Mouse (Mus musculus): ENCODE measurements around the gene Hecw2. TPM values are rescaled to one million over a fixed set of nuclear protein-coding genes. Genes with fewer than 3 reads are reported as not detected.

Gene Hecw2
- polyA plus RNA-seq, 1 experiment from 2014 or later, result 1.7 TPM

GRCm38 (mm10) chr1:53882480-53882879, 312.5 kb downstream of the Hecw2 start:
- Histone ChIP-seq H3K4me3 (ENCODE audit: low read depth, low read length) (no peak overlapping the region), H3K4me2 (ENCODE audit: low read depth, severe bottlenecking) (no peak overlapping the region), H3K27me3 (ENCODE audit: control insufficient read depth, insufficient read depth, low read length) (no peaks in the 10 kb centered on the region), H3K9me3 (ENCODE audit: control insufficient read depth, low read length) (no peaks in the 10 kb centered on the region), H3K27ac (replicated peaks; ENCODE audit: low read depth, low read length) (no peak overlapping the region), H3K9ac (ENCODE audit: low read length) (no peak overlapping the region), H3K4me1 (ENCODE audit: control insufficient read depth, insufficient read depth, low read length) (no peaks in the 10 kb centered on the region), H3K36me3 (ENCODE audit: control insufficient read depth, insufficient read depth, low read length) (no peaks in the 10 kb centered on the region)
- ATAC-seq (ENCODE audit: insufficient number of reproducible peaks, low FRiP score, low TSS enrichment, low read depth) (no peak), DNase-seq (ENCODE audit: low spot score) (no peak)
- 79% methylated on average over 2 of the region's 2 CpGs for WGBS

GRCm38 (mm10) chr1:53875919-53876318, 319.0 kb downstream of the Hecw2 start:
- no peak overlapping the region for H3K27ac ChIP-seq (replicated peaks; ENCODE audit: low read depth, low read length)
- H3K4me1 ChIP-seq (ENCODE audit: control insufficient read depth, insufficient read depth, low read length), result no peaks in the 10 kb centered on the region
- no peak for ATAC-seq (ENCODE audit: insufficient number of reproducible peaks, low FRiP score, low TSS enrichment, low read depth)
- WGBS, result 84% methylated on average over 5 of the region's 5 CpGs
- no peaks in the 10 kb centered on the region for H3K36me3 ChIP-seq (ENCODE audit: control insufficient read depth, insufficient read depth, low read length)
- no peaks in the 10 kb centered on the region for H3K9me3 ChIP-seq (ENCODE audit: control insufficient read depth, low read length)
- no peak overlapping the region for H3K4me2 ChIP-seq (ENCODE audit: low read depth, severe bottlenecking)
- no peak overlapping the region for H3K4me3 ChIP-seq (ENCODE audit: low read depth, low read length)
- H3K27me3 ChIP-seq (ENCODE audit: control insufficient read depth, insufficient read depth, low read length), result no peaks in the 10 kb centered on the region
- no peak for DNase-seq (ENCODE audit: low spot score)
- no peak overlapping the region for H3K9ac ChIP-seq (ENCODE audit: low read length)

- no peak for ATAC-seq (ENCODE audit: insufficient number of reproducible peaks, low FRiP score, low TSS enrichment, low read depth)
- no peaks in the 10 kb centered on the region for H3K36me3 ChIP-seq (ENCODE audit: control insufficient read depth, insufficient read depth, low read length)
- no peaks in the 10 kb centered on the region for H3K9me3 ChIP-seq (ENCODE audit: control insufficient read depth, low read length)
- WGBS, result 85% methylated on average over 2 of the region's 2 CpGs
- no peaks in the 10 kb centered on the region for H3K4me1 ChIP-seq (ENCODE audit: control insufficient read depth, insufficient read depth, low read length)
- H3K9ac ChIP-seq (ENCODE audit: low read length), result no peak overlapping the region
- no peak overlapping the region for H3K4me3 ChIP-seq (ENCODE audit: low read depth, low read length)
- H3K27me3 ChIP-seq (ENCODE audit: control insufficient read depth, insufficient read depth, low read length), result no peaks in the 10 kb centered on the region
- no peak for DNase-seq (ENCODE audit: low spot score)
- H3K4me2 ChIP-seq (ENCODE audit: low read depth, severe bottlenecking), result no peak overlapping the region
- H3K27ac ChIP-seq (replicated peaks; ENCODE audit: low read depth, low read length), result no peak overlapping the region
Measured at GRCm38 (mm10) chr1:53867316-53867715, 327.7 kb downstream of the Hecw2 start.

- H3K27ac ChIP-seq (replicated peaks; ENCODE audit: low read depth, low read length), result no peak overlapping the region
- no peak for ATAC-seq (ENCODE audit: insufficient number of reproducible peaks, low FRiP score, low TSS enrichment, low read depth)
Measured at GRCm38 (mm10) chr1:53866374-53866902, 328.5 kb downstream of the Hecw2 start.

GRCm38 (mm10) chr1:53864046-53864445, 330.9 kb downstream of the Hecw2 start:
- H3K27me3 ChIP-seq (ENCODE audit: control insufficient read depth, insufficient read depth, low read length), result no peaks in the 10 kb centered on the region
- H3K36me3 ChIP-seq (ENCODE audit: control insufficient read depth, insufficient read depth, low read length), result no peaks in the 10 kb centered on the region
- H3K4me3 ChIP-seq (ENCODE audit: low read depth, low read length), result no peak overlapping the region
- H3K9me3 ChIP-seq (ENCODE audit: control insufficient read depth, low read length), result no peaks in the 10 kb centered on the region
- no peak for ATAC-seq (ENCODE audit: insufficient number of reproducible peaks, low FRiP score, low TSS enrichment, low read depth)
- no peak overlapping the region for H3K27ac ChIP-seq (replicated peaks; ENCODE audit: low read depth, low read length)
- no peak for DNase-seq (ENCODE audit: low spot score)
- no peak overlapping the region for H3K9ac ChIP-seq (ENCODE audit: low read length)
- no peaks in the 10 kb centered on the region for H3K4me1 ChIP-seq (ENCODE audit: control insufficient read depth, insufficient read depth, low read length)
- WGBS, result 51% methylated on average over 3 of the region's 3 CpGs
- no peak overlapping the region for H3K4me2 ChIP-seq (ENCODE audit: low read depth, severe bottlenecking)

More at GRCm38 (mm10) chr1:53866374-53866902, 328.5 kb downstream of the Hecw2 start:
- DNase-seq (ENCODE audit: low spot score), result no peak
- no peak overlapping the region for H3K9ac ChIP-seq (ENCODE audit: low read length)
- H3K4me1 ChIP-seq (ENCODE audit: control insufficient read depth, insufficient read depth, low read length), result no peaks in the 10 kb centered on the region
- H3K27me3 ChIP-seq (ENCODE audit: control insufficient read depth, insufficient read depth, low read length), result no peaks in the 10 kb centered on the region
- no peaks in the 10 kb centered on the region for H3K36me3 ChIP-seq (ENCODE audit: control insufficient read depth, insufficient read depth, low read length)
- no peaks in the 10 kb centered on the region for H3K9me3 ChIP-seq (ENCODE audit: control insufficient read depth, low read length)
- no peak overlapping the region for H3K4me3 ChIP-seq (ENCODE audit: low read depth, low read length)
- WGBS, result 54% methylated on average over 3 of the region's 3 CpGs
- no peak overlapping the region for H3K4me2 ChIP-seq (ENCODE audit: low read depth, severe bottlenecking)

GRCm38 (mm10) chr1:53860611-53861010, 334.4 kb downstream of the Hecw2 start:
- Histone ChIP-seq H3K4me1 (ENCODE audit: control insufficient read depth, insufficient read depth, low read length) (no peaks in the 10 kb centered on the region), H3K27me3 (ENCODE audit: control insufficient read depth, insufficient read depth, low read length) (no peaks in the 10 kb centered on the region), H3K9me3 (ENCODE audit: control insufficient read depth, low read length) (no peaks in the 10 kb centered on the region), H3K4me3 (ENCODE audit: low read depth, low read length) (no peak overlapping the region), H3K27ac (replicated peaks; ENCODE audit: low read depth, low read length) (no peak overlapping the region), H3K9ac (ENCODE audit: low read length) (no peak overlapping the region), H3K36me3 (ENCODE audit: control insufficient read depth, insufficient read depth, low read length) (no peaks in the 10 kb centered on the region), H3K4me2 (ENCODE audit: low read depth, severe bottlenecking) (no peak overlapping the region)
- no peak for ATAC-seq (ENCODE audit: insufficient number of reproducible peaks, low FRiP score, low TSS enrichment, low read depth)
- 83% methylated on average over 3 of the region's 3 CpGs for WGBS
- no peak for DNase-seq (ENCODE audit: low spot score)

GRCm38 (mm10) chr1:53859175-53859574, 335.8 kb downstream of the Hecw2 start:
- H3K9ac ChIP-seq (ENCODE audit: low read length), result no peak overlapping the region
- no peaks in the 10 kb centered on the region for H3K4me1 ChIP-seq (ENCODE audit: control insufficient read depth, insufficient read depth, low read length)
- no peak overlapping the region for H3K27ac ChIP-seq (replicated peaks; ENCODE audit: low read depth, low read length)
- no peaks in the 10 kb centered on the region for H3K9me3 ChIP-seq (ENCODE audit: control insufficient read depth, low read length)
- no peaks in the 10 kb centered on the region for H3K36me3 ChIP-seq (ENCODE audit: control insufficient read depth, insufficient read depth, low read length)
- no peak for DNase-seq (ENCODE audit: low spot score)
- no peak overlapping the region for H3K4me3 ChIP-seq (ENCODE audit: low read depth, low read length)
- ATAC-seq (ENCODE audit: insufficient number of reproducible peaks, low FRiP score, low TSS enrichment, low read depth), result no peak
- no peak overlapping the region for H3K4me2 ChIP-seq (ENCODE audit: low read depth, severe bottlenecking)
- H3K27me3 ChIP-seq (ENCODE audit: control insufficient read depth, insufficient read depth, low read length), result no peaks in the 10 kb centered on the region

- Histone ChIP-seq H3K4me3 (ENCODE audit: low read depth, low read length) (no peak overlapping the region), H3K27me3 (ENCODE audit: control insufficient read depth, insufficient read depth, low read length) (no peaks in the 10 kb centered on the region), H3K4me1 (ENCODE audit: control insufficient read depth, insufficient read depth, low read length) (no peaks in the 10 kb centered on the region), H3K9ac (ENCODE audit: low read length) (no peak overlapping the region), H3K27ac (replicated peaks; ENCODE audit: low read depth, low read length) (no peak overlapping the region), H3K9me3 (ENCODE audit: control insufficient read depth, low read length) (no peaks in the 10 kb centered on the region), H3K4me2 (ENCODE audit: low read depth, severe bottlenecking) (no peak overlapping the region), H3K36me3 (ENCODE audit: control insufficient read depth, insufficient read depth, low read length) (no peaks in the 10 kb centered on the region)
- ATAC-seq (ENCODE audit: insufficient number of reproducible peaks, low FRiP score, low TSS enrichment, low read depth) (no peak), DNase-seq (ENCODE audit: low spot score) (no peak)
- 95% methylated on average over 7 of the region's 7 CpGs for WGBS
Measured at GRCm38 (mm10) chr1:53856501-53857103, 338.4 kb downstream of the Hecw2 start.

- DNase-seq (ENCODE audit: low spot score) (no peak), ATAC-seq (ENCODE audit: insufficient number of reproducible peaks, low FRiP score, low TSS enrichment, low read depth) (no peak)
- Histone ChIP-seq H3K4me1 (ENCODE audit: control insufficient read depth, insufficient read depth, low read length) (no peaks in the 10 kb centered on the region), H3K9me3 (ENCODE audit: control insufficient read depth, low read length) (no peaks in the 10 kb centered on the region), H3K9ac (ENCODE audit: low read length) (no peak overlapping the region), H3K27me3 (ENCODE audit: control insufficient read depth, insufficient read depth, low read length) (no peaks in the 10 kb centered on the region), H3K4me3 (ENCODE audit: low read depth, low read length) (no peak overlapping the region), H3K27ac (replicated peaks; ENCODE audit: low read depth, low read length) (no peak overlapping the region), H3K4me2 (ENCODE audit: low read depth, severe bottlenecking) (no peak overlapping the region), H3K36me3 (ENCODE audit: control insufficient read depth, insufficient read depth, low read length) (no peaks in the 10 kb centered on the region)
- WGBS, result 94% methylated on average over 7 of the region's 7 CpGs
Measured at GRCm38 (mm10) chr1:53855732-53856131, 339.2 kb downstream of the Hecw2 start.
